Mouse (Mus musculus) hindbrain, embryonic 10.5 days (tissue): Measurements from ENCODE around the gene Cadps2. TPM values are rescaled to one million over a fixed set of nuclear protein-coding genes. Genes with fewer than 3 reads are reported as not detected.

Source experiments
- DNase-seq: peaks from one replicate; pipeline ENCODE4 v3.0.0-alpha.2; 2017; ENCODE audit warnings: low spot score
- H3K27ac ChIP-seq: fragments of 300-500 bp; sonication (generic); 2 replicates; pipeline ENCODE4 v1.5.1; 2016; ENCODE audit warnings: mild to moderate bottlenecking, moderate library complexity
- H3K27me3 ChIP-seq: fragments of 300-500 bp; sonication (generic); 2 replicates; pipeline ENCODE4 v1.6.1; 2016; ENCODE audit warnings: mild to moderate bottlenecking; ENCODE audit not compliant: poor library complexity, insufficient read depth, severe bottlenecking
- H3K36me3 ChIP-seq: fragments of 300-500 bp; sonication (generic); 2 replicates; pipeline ENCODE4 v1.6.1; 2016; ENCODE audit warnings: mild to moderate bottlenecking, moderate library complexity
- H3K4me1 ChIP-seq: fragments of 300-500 bp; sonication (generic); replicated peaks from 2 replicates; pipeline ENCODE4 v1.6.1; 2016; ENCODE audit warnings: mild to moderate bottlenecking
- H3K4me3 ChIP-seq: fragments of 300-500 bp; sonication (generic); 2 replicates; pipeline ENCODE4 v1.5.1; 2016; ENCODE audit warnings: mild to moderate bottlenecking, moderate library complexity
- H3K9me3 ChIP-seq: fragments of 300-500 bp; sonication (generic); 2 replicates; pipeline ENCODE4 v1.6.1; 2016; ENCODE audit warnings: mild to moderate bottlenecking, moderate library complexity
- WGBS: fragments of 180-500 bp; shearing (Covaris S2); methylation state at CpG from one replicate; pipeline ENCODE4 v1.1.7; 2016; 5-methylcytosine and 5-hydroxymethylcytosine counted together
- polyA plus RNA-seq: library from polyadenylated mRNA; unstranded; fragments of >200 nt; fragmentation: Nextera tagmentation; extraction: Ambion mirVana; gene quantifications from 2 replicates; pipeline ENCODE4 v1.2.1, GENCODE M21; 2016

The Cadps2 gene
- polyA plus RNA-seq, 1 experiment from 2014 or later: 1.4 TPM

DNA sequence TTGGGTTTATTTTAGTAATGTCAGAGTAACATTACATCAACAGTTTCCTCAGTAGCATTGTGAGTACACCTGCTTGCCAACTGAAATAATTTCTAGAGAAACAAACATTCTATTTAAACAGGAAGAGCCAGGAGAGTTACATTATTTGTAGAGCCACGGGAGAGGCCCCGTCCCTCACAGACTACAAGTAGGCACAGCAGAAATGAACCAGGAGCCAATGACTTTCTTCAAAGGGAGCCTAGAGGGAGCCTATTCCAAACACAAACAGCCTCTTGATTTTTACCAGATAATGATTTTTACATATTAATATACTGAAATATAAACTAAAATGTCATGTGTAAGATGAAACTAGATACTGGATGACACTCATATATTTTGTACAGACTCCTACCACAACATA, 2.5 kb downstream of the Cadps2 start:
- no peak for DNase-seq
- Histone ChIP-seq H3K4me1 (peaks cover 16% of the 10 kb centered on the region; the same call in 1 of the 2 replicates), H3K9me3 (no peaks in the 10 kb centered on the region), H3K36me3 (no peaks in the 10 kb centered on the region), H3K4me3 (no peak overlapping the region), H3K27me3 (peaks cover 40% of the 10 kb centered on the region), H3K27ac (no peak overlapping the region)
- WGBS: 61% methylated on average over 2 of the region's 2 CpGs

GRCm38 (mm10) chr6:23835552-23835951, 3.7 kb downstream of the Cadps2 start:
- WGBS: 77% methylated on average over 4 of the region's 4 CpGs
- peaks cover 34% of the 10 kb centered on the region for H3K27me3 ChIP-seq
- peaks cover 16% of the 10 kb centered on the region; the same call in 1 of the 2 replicates for H3K4me1 ChIP-seq
- no peak overlapping the region for H3K27ac ChIP-seq
- DNase-seq: no peak
- no peaks in the 10 kb centered on the region for H3K9me3 ChIP-seq
- no peaks in the 10 kb centered on the region for H3K36me3 ChIP-seq
- no peak overlapping the region for H3K4me3 ChIP-seq

GRCm38 (mm10) chr6:23830741-23831140, 8.5 kb downstream of the Cadps2 start:
- H3K4me1 ChIP-seq: no peaks in the 10 kb centered on the region
- 38% methylated on average over 3 of the region's 3 CpGs for WGBS
- no peak overlapping the region for H3K27ac ChIP-seq
- no peaks in the 10 kb centered on the region for H3K9me3 ChIP-seq
- no peak for DNase-seq
- H3K27me3 ChIP-seq: no peaks in the 10 kb centered on the region
- H3K36me3 ChIP-seq: no peaks in the 10 kb centered on the region
- no peak overlapping the region for H3K4me3 ChIP-seq

- Histone ChIP-seq H3K4me1 (no peaks in the 10 kb centered on the region), H3K27ac (no peak overlapping the region), H3K27me3 (no peaks in the 10 kb centered on the region), H3K36me3 (no peaks in the 10 kb centered on the region), H3K4me3 (no peak overlapping the region), H3K9me3 (no peaks in the 10 kb centered on the region)
- WGBS: 87% methylated on average over 2 of the region's 2 CpGs
- no peak for DNase-seq
Observed at GRCm38 (mm10) chr6:23829338-23829737, 9.9 kb downstream of the Cadps2 start.

GRCm38 (mm10) chr6:23821819-23822218, 17.4 kb downstream of the Cadps2 start:
- no peak for DNase-seq
- no peak overlapping the region for H3K27ac ChIP-seq
- H3K4me1 ChIP-seq: no peaks in the 10 kb centered on the region
- H3K4me3 ChIP-seq: no peak overlapping the region
- H3K9me3 ChIP-seq: no peaks in the 10 kb centered on the region
- H3K27me3 ChIP-seq: no peaks in the 10 kb centered on the region
- 94% methylated on average over 5 of the region's 5 CpGs for WGBS
- no peaks in the 10 kb centered on the region for H3K36me3 ChIP-seq

DNA sequence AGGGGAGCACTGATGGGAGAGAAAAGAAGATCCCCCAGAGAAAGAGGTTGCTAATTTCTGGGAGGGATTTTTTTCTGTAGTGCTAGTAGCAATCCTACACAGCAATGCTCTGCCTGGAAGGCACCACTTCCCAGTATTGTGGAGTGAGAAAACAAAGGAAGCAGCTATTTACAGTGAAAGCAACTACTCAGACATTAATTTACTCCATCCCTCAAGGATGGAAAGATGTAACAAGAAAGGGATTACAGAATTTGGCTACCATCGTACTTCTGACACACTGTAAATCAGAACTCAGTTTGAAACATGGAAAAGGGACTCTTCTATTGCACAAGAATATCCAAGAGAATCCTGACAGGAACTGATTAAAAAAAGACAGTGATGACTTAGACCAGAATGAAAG, 29.1 kb downstream of the Cadps2 start:
- DNase-seq: no peak
- Histone ChIP-seq H3K27me3 (no peaks in the 10 kb centered on the region), H3K9me3 (no peaks in the 10 kb centered on the region), H3K4me3 (no peak overlapping the region), H3K4me1 (0 out of 2 replicates have a peak, but pooled peaks cover 3% of the 10 kb centered on the region), H3K36me3 (no peaks in the 10 kb centered on the region), H3K27ac (no peak overlapping the region)
- WGBS: 92% methylated on average over 1 of the region's 1 CpGs

GRCm38 (mm10) chr6:23809344-23809743, 29.9 kb downstream of the Cadps2 start:
- Histone ChIP-seq H3K36me3 (no peaks in the 10 kb centered on the region), H3K27ac (no peak overlapping the region), H3K4me3 (no peak overlapping the region), H3K27me3 (no peaks in the 10 kb centered on the region), H3K4me1 (0 out of 2 replicates have a peak, but pooled peaks cover 3% of the 10 kb centered on the region), H3K9me3 (no peaks in the 10 kb centered on the region)
- no peak for DNase-seq
- WGBS: 87% methylated on average over 6 of the region's 6 CpGs

GRCm38 (mm10) chr6:23805333-23805732, 33.9 kb downstream of the Cadps2 start:
- H3K27ac ChIP-seq: no peak overlapping the region
- no peaks in the 10 kb centered on the region for H3K9me3 ChIP-seq
- no peaks in the 10 kb centered on the region for H3K36me3 ChIP-seq
- WGBS: 93% methylated on average over 7 of the region's 7 CpGs
- no peak overlapping the region for H3K4me3 ChIP-seq
- H3K4me1 ChIP-seq: 0 out of 2 replicates have a peak, but pooled peaks cover 3% of the 10 kb centered on the region
- no peaks in the 10 kb centered on the region for H3K27me3 ChIP-seq
- no peak for DNase-seq

GRCm38 (mm10) chr6:23791822-23792221, 47.4 kb downstream of the Cadps2 start:
- Histone ChIP-seq H3K27ac (no peak overlapping the region), H3K4me3 (no peak overlapping the region), H3K9me3 (no peaks in the 10 kb centered on the region), H3K4me1 (no peaks in the 10 kb centered on the region), H3K36me3 (no peaks in the 10 kb centered on the region), H3K27me3 (no peaks in the 10 kb centered on the region)
- DNase-seq: no peak
- WGBS: 86% methylated on average over 3 of the region's 3 CpGs

GRCm38 (mm10) chr6:23777641-23778040, 61.6 kb downstream of the Cadps2 start:
- no peak for DNase-seq
- Histone ChIP-seq H3K27ac (no peak overlapping the region), H3K9me3 (no peaks in the 10 kb centered on the region), H3K36me3 (no peaks in the 10 kb centered on the region), H3K4me3 (no peak overlapping the region), H3K4me1 (no peaks in the 10 kb centered on the region), H3K27me3 (no peaks in the 10 kb centered on the region)
- 50% methylated on average over 1 of the region's 1 CpGs for WGBS

GRCm38 (mm10) chr6:23762204-23762603, 77.0 kb downstream of the Cadps2 start:
- 73% methylated on average over 3 of the region's 3 CpGs for WGBS
- DNase-seq: no peak
- H3K36me3 ChIP-seq: no peaks in the 10 kb centered on the region
- H3K4me1 ChIP-seq: no peaks in the 10 kb centered on the region
- H3K27ac ChIP-seq: no peak overlapping the region
- no peaks in the 10 kb centered on the region for H3K9me3 ChIP-seq
- H3K27me3 ChIP-seq: no peaks in the 10 kb centered on the region
- H3K4me3 ChIP-seq: no peak overlapping the region

- Histone ChIP-seq H3K4me1 (no peaks in the 10 kb centered on the region), H3K36me3 (no peaks in the 10 kb centered on the region), H3K9me3 (no peaks in the 10 kb centered on the region), H3K27ac (no peak overlapping the region), H3K4me3 (no peak overlapping the region), H3K27me3 (no peaks in the 10 kb centered on the region)
- no peak for DNase-seq
- WGBS: 85% methylated on average over 2 of the region's 2 CpGs
Observed at GRCm38 (mm10) chr6:23758249-23758648, 81.0 kb downstream of the Cadps2 start.

DNA sequence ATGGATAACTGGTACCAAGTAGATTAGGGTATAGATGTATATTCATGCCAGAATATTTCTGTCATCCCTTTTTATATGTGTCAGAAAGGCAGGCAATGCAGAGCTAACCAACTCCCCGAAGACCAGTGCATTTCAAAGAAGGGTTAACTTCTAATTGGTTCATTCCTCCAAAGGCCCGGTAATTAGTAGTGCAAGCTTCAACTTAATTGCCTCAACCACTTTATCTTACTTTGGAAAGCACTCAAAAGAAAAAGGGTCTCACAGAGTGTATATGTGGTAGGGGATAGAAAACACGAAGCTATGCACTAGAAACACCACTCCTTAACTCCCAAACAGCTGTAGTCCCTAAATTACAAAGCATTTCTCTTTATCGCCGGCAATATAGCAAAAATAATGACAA, 90.4 kb downstream of the Cadps2 start:
- no peak for DNase-seq
- Histone ChIP-seq H3K4me3 (no peak overlapping the region), H3K27ac (no peak overlapping the region), H3K4me1 (no peaks in the 10 kb centered on the region), H3K36me3 (no peaks in the 10 kb centered on the region), H3K9me3 (no peaks in the 10 kb centered on the region), H3K27me3 (no peaks in the 10 kb centered on the region)
- 87% methylated on average over 5 of the region's 5 CpGs for WGBS

DNA sequence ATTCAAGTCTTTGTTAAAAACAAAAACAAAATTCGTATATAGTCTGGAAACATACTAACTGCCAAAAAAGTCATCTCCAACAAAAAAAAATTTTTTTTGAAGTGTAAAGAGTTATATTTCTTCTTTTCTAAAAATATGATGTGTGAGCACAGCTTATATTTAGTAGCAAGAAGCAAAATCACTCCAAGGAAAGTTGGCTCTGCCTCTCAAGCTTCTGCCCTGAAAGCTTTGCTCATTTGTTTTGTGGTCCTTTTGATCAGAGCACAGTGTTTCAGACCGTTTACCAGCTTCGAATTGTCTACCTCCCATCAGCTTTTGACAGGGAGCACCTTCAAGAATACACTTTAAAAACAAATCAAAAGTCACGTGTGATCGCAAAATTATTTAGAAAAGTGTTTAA, 99.2 kb downstream of the Cadps2 start:
- WGBS: 83% methylated on average over 5 of the region's 5 CpGs
- no peak for DNase-seq
- Histone ChIP-seq H3K27me3 (no peaks in the 10 kb centered on the region), H3K9me3 (no peaks in the 10 kb centered on the region), H3K4me1 (no peaks in the 10 kb centered on the region), H3K36me3 (no peaks in the 10 kb centered on the region), H3K4me3 (no peak overlapping the region), H3K27ac (no peak overlapping the region)
